Mouse (Mus musculus) stomach, postnatal 0 days (tissue): ENCODE results near the gene Wipi1. TPM values are rescaled to one million over a fixed set of nuclear protein-coding genes. Genes with fewer than 3 reads are reported as not detected.

ENCODE experiments used
- ATAC-seq: fragments of 200-750 bp; cut with Nextera tagmentation; 2 replicates; pipeline ENCODE4 v1.8.0; 2017; ENCODE audit not compliant: low FRiP score, low TSS enrichment
- DNase-seq: peaks from one replicate; pipeline ENCODE4 v3.0.0-alpha.2; 2016; ENCODE audit warnings: low spot score
- H3K27ac ChIP-seq: fragments of 300-500 bp; sonication (generic); replicated peaks from 2 replicates; pipeline ENCODE4 v1.5.1; 2014; ENCODE audit warnings: mild to moderate bottlenecking, control low read depth
- H3K27me3 ChIP-seq: fragments of 300-500 bp; sonication (generic); 2 replicates; pipeline ENCODE4 v1.6.1; 2014; ENCODE audit warnings: low read length; ENCODE audit not compliant: control insufficient read depth, insufficient read depth
- H3K36me3 ChIP-seq: fragments of 300-500 bp; sonication (generic); 2 replicates; pipeline ENCODE4 v1.6.1; 2014; ENCODE audit warnings: low read length, mixed read lengths; ENCODE audit not compliant: control insufficient read depth, insufficient read depth
- H3K4me1 ChIP-seq: fragments of 300-500 bp; sonication (generic); replicated peaks from 2 replicates; pipeline ENCODE4 v1.6.1; 2014; ENCODE audit warnings: antibody characterized with exemption; ENCODE audit not compliant: control insufficient read depth, insufficient read depth
- H3K4me2 ChIP-seq: fragments of 300-500 bp; sonication (generic); replicated peaks from 2 replicates; pipeline ENCODE4 v1.6.1; 2014; ENCODE audit warnings: low read depth, mild to moderate bottlenecking, control low read depth, moderate library complexity
- H3K4me3 ChIP-seq: fragments of 300-500 bp; sonication (generic); 2 replicates; pipeline ENCODE4 v1.5.1; 2014; ENCODE audit warnings: low read depth, low read length, control low read depth
- H3K9ac ChIP-seq: fragments of 300-500 bp; sonication (generic); 2 replicates; pipeline ENCODE4 v1.6.1; 2014; ENCODE audit warnings: mild to moderate bottlenecking, low read length, control low read depth, mixed read lengths
- H3K9me3 ChIP-seq: fragments of 300-500 bp; sonication (generic); 2 replicates; pipeline ENCODE4 v1.6.1; 2016; ENCODE audit warnings: low read length; ENCODE audit not compliant: control insufficient read depth
- CTCF ChIP-seq: IDR thresholded peaks from 2 replicates; pipeline ENCODE4 v1.5.1; 2016; ENCODE audit warnings: antibody characterized with exemption, low read depth, mild to moderate bottlenecking, moderate library complexity
- EP300 ChIP-seq: optimal IDR thresholded peaks from 2 replicates; pipeline ENCODE3; 2016; ENCODE audit warnings: antibody characterized with exemption
- WGBS: fragments of 180-500 bp; shearing (Covaris S2); extraction: QIAGEN DNeasy Blood & Tissue Kit; methylation state at CpG from one replicate; pipeline ENCODE4 v1.1.7; 2014; 5-methylcytosine and 5-hydroxymethylcytosine counted together
- polyA plus RNA-seq: library from polyadenylated mRNA; unstranded; fragments of >200 nt; fragmentation: Nextera tagmentation; extraction: Ambion mirVana; gene quantifications from 2 replicates; pipeline ENCODE4 v1.2.1, GENCODE M21; 2015

Gene Wipi1
- polyA plus RNA-seq, 1 experiment from 2014 or later, result 40.5 TPM

GRCm38 (mm10) chr11:109651566-109652024 is 39.8 kb upstream of the Wipi1 start:
- Histone ChIP-seq H3K9ac (peak overlapping the region; percentile 92), H3K4me1 (peaks cover 7% of the 10 kb centered on the region; the same call in 1 of the 2 replicates), H3K27me3 (no peaks in the 10 kb centered on the region), H3K9me3 (no peaks in the 10 kb centered on the region), H3K4me3 (peak overlapping the region; percentile 81), H3K36me3 (peaks cover 10% of the 10 kb centered on the region; the same call in 1 of the 2 replicates), H3K27ac (peak overlapping the region; percentile 95), H3K4me2 (peak overlapping the region; percentile 94)
- ATAC-seq (peak; percentile 38), DNase-seq (no peak)
- TF ChIP-seq EP300 (no peak), CTCF (no peak)
- 1% methylated on average over 21 of the region's 21 CpGs for WGBS

GRCm38 (mm10) chr11:109650788-109651565 is 39.2 kb upstream of the Wipi1 start:
- under 1% methylated on average over 47 of the region's 90 CpGs for WGBS
- Histone ChIP-seq H3K9me3 (no peaks in the 10 kb centered on the region), H3K4me2 (peak overlapping the region; percentile 94)

GRCm38 (mm10) chr11:109649975-109650701 is 38.4 kb upstream of the Wipi1 start:
- Histone ChIP-seq H3K9ac (peak overlapping the region; percentile 92), H3K4me3 (peak overlapping the region; percentile 81), H3K27me3 (no peaks in the 10 kb centered on the region), H3K4me2 (peak overlapping the region; percentile 94), H3K9me3 (no peaks in the 10 kb centered on the region), H3K27ac (peak overlapping the region; percentile 95), H3K36me3 (peaks cover 7% of the 10 kb centered on the region; the same call in 1 of the 2 replicates), H3K4me1 (peaks cover 7% of the 10 kb centered on the region; the same call in 1 of the 2 replicates)
- no peak for TF ChIP-seq CTCF
- TF ChIP-seq EP300, result no peak
- DNase-seq, result peak; percentile 64
- WGBS, result 2% methylated on average over 30 of the region's 31 CpGs
- ATAC-seq, result peak; percentile 75

More at GRCm38 (mm10) chr11:109650788-109651565, 39.2 kb upstream of the Wipi1 start:
- H3K27me3 ChIP-seq, result no peaks in the 10 kb centered on the region
- H3K9ac ChIP-seq, result peak overlapping the region; percentile 92
- H3K36me3 ChIP-seq, result peaks cover 10% of the 10 kb centered on the region; the same call in 1 of the 2 replicates
- peak overlapping the region; percentile 81 for H3K4me3 ChIP-seq
- ATAC-seq (peak; percentile 95), DNase-seq (peak; percentile 92)
- TF ChIP-seq EP300, result no peak
- no peak for TF ChIP-seq CTCF
- H3K4me1 ChIP-seq, result peaks cover 7% of the 10 kb centered on the region; the same call in 1 of the 2 replicates
- H3K27ac ChIP-seq, result peak overlapping the region; percentile 95

- ATAC-seq (no peak), DNase-seq (no peak)
- 7% methylated on average over 8 of the region's 8 CpGs for WGBS
- Histone ChIP-seq H3K9ac (peak within 1 kb of the TSS; percentile 92), H3K27ac (peak within 1 kb of the TSS; percentile 95), H3K9me3 (no peaks in the 10 kb centered on the region), H3K4me2 (peak within 1 kb of the TSS; percentile 94), H3K27me3 (no peaks in the 10 kb centered on the region), H3K4me1 (peaks cover 7% of the 10 kb centered on the region; the same call in 1 of the 2 replicates), H3K36me3 (peaks cover 4% of the 10 kb centered on the region; the same call in 1 of the 2 replicates), H3K4me3 (peak within 1 kb of the TSS; percentile 81)
- TF ChIP-seq EP300 (no peak), CTCF (no peak)
Observed at GRCm38 (mm10) chr11:109649206-109649605, 37.4 kb upstream of the Wipi1 start, which contains the start of gene Prkar1a. Gene Prkar1a, plus strand, starts transcription at chr11:109649405.

GRCm38 (mm10) chr11:109648510-109648909 is 36.7 kb upstream of the Wipi1 start:
- no peak overlapping the region for H3K9ac ChIP-seq
- no peaks in the 10 kb centered on the region for H3K27me3 ChIP-seq
- no peaks in the 10 kb centered on the region for H3K36me3 ChIP-seq
- no peak for ATAC-seq
- TF ChIP-seq CTCF, result no peak
- no peak for TF ChIP-seq EP300
- no peak overlapping the region for H3K4me2 ChIP-seq
- no peak for DNase-seq
- H3K27ac ChIP-seq, result no peak overlapping the region
- H3K4me3 ChIP-seq, result no peak overlapping the region
- H3K9me3 ChIP-seq, result no peaks in the 10 kb centered on the region
- 41% methylated on average over 7 of the region's 7 CpGs for WGBS
- peaks cover 7% of the 10 kb centered on the region; the same call in 1 of the 2 replicates for H3K4me1 ChIP-seq
